Mouse (Mus musculus) lung, postnatal 36 days (tissue): ENCODE measurements around the gene Klk9.
A peak's percentile ranks its signal among the peaks of the same experiment; 100 is the strongest.

Source experiments
- DNase-seq: peaks from one replicate; pipeline ENCODE4 v3.0.0; 2022; ENCODE audit warnings: mixed read lengths

Gene Klk9

GRCm38 (mm10) chr7:43797333-43797769 is 5.7 kb downstream of the Klk9 start, which contains the start of gene Klk8:
Gene Klk8, plus strand, starts transcription at chr7:43797577.
- DNase-seq, result peak; percentile 55

DNA sequence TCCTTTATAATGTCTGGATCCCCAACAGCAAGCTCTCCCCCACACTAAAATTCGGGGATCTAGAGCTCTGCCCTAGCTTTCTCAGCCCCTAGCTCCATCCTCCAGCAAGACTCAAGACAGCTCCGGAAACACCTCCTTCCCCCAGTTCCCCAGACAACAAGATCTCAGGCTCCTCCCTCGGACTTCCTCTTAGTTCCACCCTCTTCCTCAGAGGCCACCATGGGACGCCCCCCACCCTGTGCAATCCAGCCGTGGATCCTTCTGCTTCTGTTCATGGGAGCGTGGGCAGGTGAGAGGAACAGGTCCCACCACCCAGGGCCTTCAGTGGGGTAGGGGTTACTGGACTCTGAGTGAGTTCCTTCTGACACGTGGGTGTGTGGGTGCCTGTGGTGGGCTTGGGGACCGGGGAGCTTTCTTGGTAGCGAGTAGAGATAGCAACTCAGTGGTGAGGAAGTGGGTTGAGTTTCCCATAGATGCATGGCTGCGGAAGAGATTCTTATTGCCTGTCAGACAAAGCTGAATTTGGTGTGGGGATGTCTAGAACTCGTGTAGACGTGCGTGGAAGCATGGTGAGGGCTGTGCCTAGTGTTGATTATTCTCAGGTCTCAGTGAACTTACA is 6.3 kb downstream of the Klk9 start:
- DNase-seq, result peak; percentile 57

- no peak for DNase-seq
Observed at GRCm38 (mm10) chr7:43799876-43800275, 8.2 kb downstream of the Klk9 start.

- DNase-seq, result no peak
Observed at GRCm38 (mm10) chr7:43810994-43811393, 19.3 kb downstream of the Klk9 start, which contains the start of gene Klk7. Gene Klk7, plus strand, starts transcription at chr7:43811294.

- DNase-seq, result no peak
Observed at GRCm38 (mm10) chr7:43815211-43815610, 23.5 kb downstream of the Klk9 start.

GRCm38 (mm10) chr7:43816746-43817145 is 25.1 kb downstream of the Klk9 start:
- no peak for DNase-seq

- DNase-seq, result no peak
Observed at GRCm38 (mm10) chr7:43821581-43821980, 29.9 kb downstream of the Klk9 start.

- no peak for DNase-seq
Observed at GRCm38 (mm10) chr7:43824199-43824598, 32.5 kb downstream of the Klk9 start, which contains the start of gene Klk6. Gene Klk6, plus strand, starts transcription at chr7:43824499.

- DNase-seq, result no peak
Observed at GRCm38 (mm10) chr7:43826056-43826455, 34.4 kb downstream of the Klk9 start.

DNA sequence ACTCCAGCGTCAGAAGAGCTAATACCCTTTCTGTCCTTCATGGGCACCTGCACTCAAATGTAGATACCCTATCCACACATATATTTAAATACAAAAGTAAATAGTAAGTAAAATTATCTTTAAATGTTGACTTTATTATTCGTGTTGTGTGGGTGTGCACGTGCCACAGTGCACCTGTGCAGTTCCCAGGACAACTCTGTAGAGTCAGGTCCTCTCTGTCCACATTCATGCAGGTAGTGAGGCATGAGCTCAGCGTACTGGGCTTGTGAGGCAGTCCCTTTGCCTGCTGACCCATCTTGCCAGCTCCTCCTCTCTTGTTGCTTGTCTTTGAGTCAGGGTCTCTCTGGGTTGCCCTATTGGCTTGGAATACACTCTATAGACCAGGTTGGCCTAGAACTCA is 36.0 kb downstream of the Klk9 start:
- no peak for DNase-seq

DNA sequence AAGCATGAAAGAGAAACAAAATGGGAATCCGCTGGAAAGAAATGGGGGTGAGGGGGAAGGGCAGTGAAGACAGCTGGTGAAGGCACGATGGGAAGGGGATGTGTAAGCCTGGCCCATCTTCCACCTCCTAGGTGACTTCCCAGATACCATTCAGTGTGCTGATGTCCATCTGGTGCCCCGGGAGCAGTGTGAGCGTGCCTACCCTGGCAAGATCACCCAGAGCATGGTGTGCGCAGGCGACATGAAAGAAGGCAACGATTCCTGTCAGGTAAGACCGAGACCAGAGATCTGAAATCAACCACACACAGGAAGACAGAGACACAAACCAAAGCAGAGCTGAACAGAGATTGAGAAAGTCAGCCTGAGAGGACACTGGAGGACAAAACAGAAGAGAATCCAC is 37.3 kb downstream of the Klk9 start:
- no peak for DNase-seq

- DNase-seq, result no peak
Observed at GRCm38 (mm10) chr7:43841701-43842100, 50.0 kb downstream of the Klk9 start, which contains the start of gene Klk5. Gene Klk5, plus strand, starts transcription at chr7:43841971.

- DNase-seq, result no peak
Observed at GRCm38 (mm10) chr7:43843801-43844200, 52.1 kb downstream of the Klk9 start.
